Mouse (Mus musculus) megakaryocyte, embryonic 14.5 days (primary cell): ENCODE results near the gene B4galnt3.

Experiments
- FLI1 ChIP-seq: IDR thresholded peaks from 2 replicates; pipeline ENCODE4 v1.6.1; 2012; ENCODE audit warnings: low read length, inconsistent platforms, mixed read lengths
- GATA1 ChIP-seq: IDR thresholded peaks from 3 replicates; pipeline ENCODE4 v1.6.1; 2012; ENCODE audit warnings: mixed read lengths, low read length, inconsistent platforms, borderline replicate concordance

DNA sequence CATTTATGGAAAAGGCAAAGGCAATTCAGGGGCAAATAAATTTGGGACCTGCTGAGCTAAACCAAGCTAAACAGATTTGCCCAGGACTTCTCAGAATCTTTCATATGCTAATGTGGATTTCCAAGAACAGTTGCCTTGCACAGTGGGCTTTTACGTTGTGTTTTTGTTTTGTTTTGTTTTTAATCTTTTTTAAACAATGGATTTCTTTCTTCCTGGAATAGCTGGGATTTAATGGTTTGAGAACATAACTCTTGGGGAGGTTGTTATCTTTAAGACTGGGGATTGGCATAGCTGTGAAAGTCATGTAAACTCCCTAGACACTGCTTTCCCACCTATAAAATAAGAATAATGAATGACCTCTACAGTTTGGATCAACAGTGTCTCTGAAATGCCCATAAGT is 63.9 kb downstream of the B4galnt3 start:
- TF ChIP-seq GATA1 (no peak), FLI1 (no peak)
